Mouse (Mus musculus): ENCODE measurements at regions not wholly inside any gene's neighbourhood (a gene's known extent, or its start where the extent isn't known, plus 50 kb on each side); places are given as distances from the start of the nearest gene placed in this dataset.

DNA sequence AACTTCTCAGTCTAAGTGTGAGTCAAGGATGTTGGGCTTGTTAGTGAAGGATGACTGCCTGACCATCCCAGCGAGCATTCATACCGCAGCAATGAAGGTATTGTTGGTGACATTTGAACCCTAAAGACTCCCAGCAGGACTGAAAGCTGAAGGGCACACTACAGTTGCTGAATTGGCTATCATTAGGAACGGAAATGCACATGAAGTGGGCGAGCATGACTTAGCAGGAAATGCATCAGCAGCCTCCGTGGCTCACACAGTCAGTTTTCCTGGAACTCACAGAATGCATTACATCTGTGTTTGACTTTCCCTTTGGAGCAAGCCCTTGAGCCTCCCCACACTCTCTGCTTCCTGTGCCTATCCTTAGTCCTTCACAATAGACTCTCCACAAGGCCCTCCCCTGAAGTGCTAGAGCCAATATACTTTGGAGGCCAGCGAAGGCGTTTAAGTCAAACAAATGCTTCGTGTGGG lies 63.9 kb downstream of the Tmco5 start:
- TF ChIP-seq CTCF (IDR thresholded peaks at IDR 0.05; ENCODE audit: low read depth) = no peak
- TF ChIP-seq EP300 (IDR thresholded peaks at IDR 0.05; ENCODE audit: low read depth) = no peak
